Mouse (Mus musculus): ENCODE results near the gene Rmi1.
"Not testable (repeated sequence)": the region's sequence is repeated elsewhere in the genome, so short reads cannot be mapped to it uniquely, and the experiment has no call there.

The Rmi1 gene

DNA sequence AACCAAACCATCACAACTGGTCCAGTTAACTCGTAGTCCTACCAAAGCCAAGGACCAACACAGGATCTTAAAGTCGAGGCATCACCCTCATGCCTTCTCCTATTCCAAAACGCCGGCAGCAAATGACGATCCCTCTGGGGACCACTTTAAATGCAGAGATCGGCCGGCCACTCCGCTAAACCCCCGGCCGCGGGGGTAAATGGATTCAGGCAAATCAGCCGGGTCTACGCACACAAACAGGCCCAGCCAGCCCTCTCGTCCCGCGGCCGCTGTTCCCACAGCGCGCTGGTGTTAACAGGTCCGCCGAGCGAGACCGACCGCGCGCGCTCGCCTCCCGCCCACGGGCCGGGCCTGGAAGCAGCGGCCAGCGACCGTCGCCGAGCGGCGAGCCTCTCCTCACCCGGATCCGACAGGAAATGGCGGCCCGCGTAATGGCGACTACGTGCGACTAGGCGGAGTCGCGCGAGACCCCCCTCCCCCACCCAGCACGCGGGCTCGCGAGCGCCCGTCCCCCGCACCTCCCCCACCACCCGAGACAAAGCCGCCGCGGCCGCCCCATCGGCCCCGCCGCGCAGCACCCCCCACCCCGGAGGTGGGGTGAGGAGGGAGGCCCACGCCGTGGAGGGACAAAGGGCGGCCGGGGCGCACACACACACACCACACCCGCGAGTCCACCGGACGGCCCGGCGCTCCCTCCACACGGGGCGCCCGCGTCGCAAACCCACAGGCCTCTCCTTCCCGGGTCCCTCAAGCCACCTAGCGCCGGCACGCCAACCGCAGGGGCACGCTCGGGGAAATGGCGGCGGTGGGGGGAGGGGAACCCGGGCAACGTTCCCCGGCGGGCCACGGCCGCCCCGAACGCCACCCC lies 679 bp upstream of the Rmi1 start:
- DNase-seq (ENCODE audit: low spot score in 2 of 2): peak; percentile 67 to 84

DNA sequence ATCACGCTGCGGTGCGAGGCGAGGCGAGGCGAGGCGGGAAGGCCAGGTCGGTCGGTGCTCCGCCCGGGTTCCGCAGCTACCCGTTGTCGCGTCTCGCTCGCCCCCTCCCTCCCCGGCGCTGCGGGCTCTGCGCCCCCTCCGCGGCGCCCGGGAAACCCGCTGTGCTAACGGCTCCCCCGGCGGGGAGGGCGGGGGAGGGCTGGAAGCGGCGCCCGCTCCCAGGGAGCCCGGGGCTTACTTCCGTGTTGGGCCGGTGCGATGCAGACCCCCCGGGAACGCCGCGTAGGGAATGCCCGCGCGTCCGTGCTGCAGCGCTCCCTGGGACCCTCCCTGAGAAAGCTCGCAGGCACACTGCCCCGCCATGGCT lies 679 bp downstream of the Rmi1 start:
- no peak for DNase-seq (ENCODE audit: low spot score in 2 of 2)

DNA sequence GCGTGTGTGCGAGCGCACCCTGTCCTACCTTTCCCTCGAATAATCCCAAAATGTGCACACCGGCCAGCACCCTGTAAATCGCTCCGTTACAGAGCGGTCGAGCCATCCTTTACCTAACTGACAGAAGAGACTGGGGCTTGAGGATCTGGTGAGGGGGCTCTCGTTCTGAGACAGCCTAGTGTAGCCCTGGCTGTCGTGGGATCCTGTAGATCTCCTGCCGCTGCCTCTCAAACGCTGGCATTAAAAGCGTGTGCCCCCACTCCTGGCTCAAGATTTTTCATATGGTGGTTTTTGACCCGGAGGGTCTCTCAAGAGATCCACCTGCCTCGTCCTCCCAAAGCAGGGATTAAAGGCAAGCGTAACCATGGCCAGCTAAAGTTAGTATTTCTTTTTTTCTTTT lies 1.2 kb downstream of the Rmi1 start, which contains the start of gene Hnrnpk:
TSS of gene Hnrnpk (minus strand) at position 101 of the 400 bp plus-strand sequence.
- not testable (repeated sequence) for DNase-seq (ENCODE audit: low spot score in 2 of 2)

DNA sequence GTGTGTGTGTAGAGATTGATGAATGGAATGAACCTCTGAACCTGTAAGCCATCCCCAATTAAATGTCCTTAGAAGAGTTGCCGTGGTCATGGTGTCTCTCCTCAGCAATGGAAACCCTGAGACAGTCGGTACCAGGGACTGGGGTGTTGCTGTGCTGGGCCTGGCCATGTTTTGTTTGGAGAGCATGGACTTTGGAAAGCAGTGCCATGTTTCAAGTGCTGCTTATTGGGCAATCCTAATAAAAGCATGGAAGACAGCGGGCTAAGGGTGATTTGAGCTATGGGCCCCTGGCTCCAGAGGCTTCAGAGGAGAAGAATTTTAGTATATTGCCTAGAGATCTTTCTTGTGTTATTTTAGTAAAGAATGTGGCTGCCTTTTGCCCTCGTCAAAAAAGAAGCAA lies 9.0 kb downstream of the Rmi1 start:
- DNase-seq (ENCODE audit: low spot score in 2 of 2): no peak

DNA sequence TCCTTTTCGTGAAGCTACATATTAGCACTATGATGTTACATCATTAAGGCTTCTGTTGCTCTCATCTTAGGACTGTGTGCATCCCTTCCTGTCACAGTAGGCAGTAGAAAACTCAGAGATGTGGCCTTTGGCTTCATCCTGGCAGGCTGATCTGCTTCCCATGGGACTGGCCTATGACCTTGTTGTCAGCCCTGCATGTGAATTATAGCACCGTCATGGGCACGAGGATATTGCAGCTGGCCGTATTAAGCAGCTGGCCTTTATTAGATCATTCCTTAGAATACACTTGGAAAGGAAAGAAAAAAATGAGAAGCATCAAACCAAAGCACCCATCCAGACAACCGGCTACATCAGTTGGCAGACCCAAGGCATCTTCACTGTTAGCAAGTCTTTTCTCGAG lies 13.3 kb downstream of the Rmi1 start:
- DNase-seq (ENCODE audit: low spot score in 2 of 2): no peak

DNA sequence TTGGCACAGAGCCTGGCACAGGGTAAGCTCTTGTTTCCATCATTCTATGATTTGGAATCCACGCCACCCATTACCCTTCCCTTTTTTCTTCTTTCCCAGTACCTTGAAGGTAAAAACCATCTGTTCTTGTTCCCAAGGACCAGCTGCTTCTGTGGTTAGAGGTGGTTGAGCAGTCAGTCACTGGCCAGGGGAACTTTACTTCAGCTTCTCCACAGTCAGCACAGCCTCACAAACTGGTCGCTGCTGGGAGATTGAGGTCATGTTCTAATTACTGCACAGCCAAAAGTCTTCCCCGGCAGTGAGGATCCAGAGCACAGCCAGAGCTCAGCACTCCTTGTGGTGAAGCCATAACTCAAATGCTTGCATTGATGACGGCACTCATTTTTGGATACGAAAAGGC lies 13.8 kb downstream of the Rmi1 start:
- no peak for DNase-seq (ENCODE audit: low spot score in 2 of 2)

DNA sequence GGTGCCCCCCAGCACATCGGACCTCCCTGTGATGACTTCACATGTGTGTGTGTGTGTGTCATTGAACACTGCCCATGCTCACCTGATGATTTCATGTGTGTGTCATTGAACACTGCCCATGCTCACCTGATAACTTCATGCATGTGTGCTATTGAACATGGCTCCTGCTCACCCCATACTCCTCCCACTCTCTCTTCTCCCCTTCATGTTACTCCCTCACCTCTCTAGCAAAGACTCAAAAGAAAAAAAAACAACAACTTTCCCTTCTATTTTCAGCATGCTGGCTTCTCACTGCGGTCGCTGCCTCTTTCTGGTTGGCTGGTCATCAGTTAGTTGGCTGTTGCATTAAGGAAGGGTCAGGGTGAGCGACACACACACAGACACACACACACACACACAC lies 16.6 kb downstream of the Rmi1 start:
- no peak for DNase-seq (ENCODE audit: low spot score in 2 of 2)

DNA sequence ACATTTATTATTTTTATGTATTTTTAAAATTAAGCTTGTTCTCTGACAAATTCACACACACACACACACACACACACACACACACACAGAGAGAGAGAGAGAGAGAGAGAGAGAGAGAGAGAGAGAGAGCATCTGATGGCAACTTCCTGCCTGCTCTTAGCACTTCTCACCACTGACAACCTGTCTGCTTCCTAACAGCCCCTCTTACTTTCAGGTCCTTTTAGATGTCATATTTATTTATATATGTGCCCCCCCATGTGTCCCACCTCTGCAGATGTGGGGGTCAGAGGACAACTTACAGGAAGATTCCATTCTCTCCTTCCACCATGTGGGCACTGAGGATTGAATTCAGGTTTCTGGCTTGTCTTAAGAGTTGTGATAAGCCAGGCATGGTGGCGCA lies 17.2 kb downstream of the Rmi1 start:
- DNase-seq (ENCODE audit: low spot score in 2 of 2): no peak

DNA sequence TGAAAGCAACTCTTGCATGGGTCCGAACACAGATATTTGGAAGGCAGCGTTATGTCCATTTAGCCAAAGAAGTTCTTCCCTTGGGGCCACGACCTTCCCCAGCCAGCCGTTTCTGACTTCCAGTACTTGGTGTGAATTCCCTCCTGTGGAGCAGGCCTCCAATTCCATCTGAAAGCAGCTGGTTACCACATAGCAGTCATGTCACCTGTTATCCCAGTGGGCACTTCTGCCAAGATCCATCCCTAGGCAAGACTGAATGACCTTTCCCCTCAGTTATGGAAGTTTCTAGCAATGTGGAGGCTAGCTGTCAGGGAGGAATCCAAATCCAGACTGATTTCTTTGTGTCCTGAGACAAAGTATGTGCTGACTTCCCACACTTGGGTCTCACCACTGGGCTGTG lies 19.0 kb downstream of the Rmi1 start:
- DNase-seq (ENCODE audit: low spot score in 2 of 2): peak in 1 of 2 experiments; percentile 44

DNA sequence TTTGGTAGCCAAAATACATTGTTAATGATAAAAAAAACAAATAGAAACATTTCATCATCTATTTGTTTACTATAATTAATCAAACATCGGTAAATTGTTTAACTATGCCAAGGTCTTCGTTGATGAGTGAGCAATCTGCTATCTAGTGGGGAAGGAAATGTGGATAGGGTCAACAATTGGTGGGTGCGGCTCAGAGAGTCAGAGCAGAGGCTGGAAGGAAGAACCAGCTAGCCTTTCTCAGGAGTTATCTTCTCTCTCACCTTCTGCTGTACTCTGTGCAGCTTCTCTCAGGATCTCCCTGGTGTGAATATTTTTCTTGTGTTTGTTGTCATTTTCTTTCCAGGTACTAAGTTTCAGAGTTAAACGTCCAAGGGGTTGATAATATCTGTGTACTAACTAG lies 20.2 kb downstream of the Rmi1 start:
- peak in 1 of 2 experiments; percentile 41 for DNase-seq (ENCODE audit: low spot score in 2 of 2)

DNA sequence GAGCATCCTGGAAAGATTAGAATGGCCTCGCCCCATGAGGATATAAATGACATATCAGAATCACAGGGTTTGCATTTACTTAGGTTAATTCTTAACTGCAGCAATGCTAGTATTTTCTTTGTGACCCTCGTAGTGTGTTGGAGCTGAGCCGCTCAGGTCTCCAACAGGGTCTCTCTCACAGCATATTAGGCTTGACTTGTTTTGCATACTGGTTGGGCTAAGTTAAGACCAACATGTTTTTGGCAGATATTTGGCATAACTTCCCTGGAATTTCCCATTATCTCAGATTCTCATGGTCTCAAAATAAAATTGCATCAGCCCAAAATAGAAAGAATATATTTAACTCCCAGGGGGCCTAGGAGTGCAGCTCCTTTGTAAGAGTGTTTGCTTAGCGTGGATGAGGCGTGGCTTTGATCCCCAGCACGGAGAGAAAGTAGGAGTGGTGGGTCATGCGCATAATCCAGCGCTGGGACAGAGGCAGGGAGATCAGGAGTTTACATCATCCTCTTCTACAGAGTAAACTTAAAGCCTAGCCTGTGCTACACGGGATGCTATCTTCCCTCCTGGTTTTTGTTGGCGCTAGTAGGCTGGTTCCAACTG lies 21.1 kb downstream of the Rmi1 start:
- peak in 1 of 2 experiments; percentile 22 for DNase-seq (ENCODE audit: low spot score in 2 of 2)

DNA sequence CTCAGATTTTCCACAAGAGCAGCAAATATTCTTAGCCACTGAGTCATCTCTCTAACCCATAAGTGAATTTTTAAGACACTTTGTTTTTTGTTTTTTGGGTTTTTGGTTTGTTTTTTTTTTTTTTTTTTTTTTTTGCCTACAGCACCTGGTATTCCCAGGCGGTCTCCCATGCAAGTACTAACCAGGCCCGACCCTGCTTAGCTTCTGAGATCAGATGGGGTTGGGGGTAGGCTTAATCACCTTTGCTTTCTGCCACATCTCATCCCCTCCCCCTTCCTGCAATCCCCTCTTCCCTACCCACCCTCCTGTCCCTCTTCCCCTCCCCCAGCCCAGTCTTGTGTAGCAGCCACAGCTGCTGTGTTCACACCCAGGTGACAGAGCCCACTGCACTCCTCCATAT lies 37.7 kb downstream of the Rmi1 start:
- DNase-seq (ENCODE audit: low spot score in 2 of 2): no peak

DNA sequence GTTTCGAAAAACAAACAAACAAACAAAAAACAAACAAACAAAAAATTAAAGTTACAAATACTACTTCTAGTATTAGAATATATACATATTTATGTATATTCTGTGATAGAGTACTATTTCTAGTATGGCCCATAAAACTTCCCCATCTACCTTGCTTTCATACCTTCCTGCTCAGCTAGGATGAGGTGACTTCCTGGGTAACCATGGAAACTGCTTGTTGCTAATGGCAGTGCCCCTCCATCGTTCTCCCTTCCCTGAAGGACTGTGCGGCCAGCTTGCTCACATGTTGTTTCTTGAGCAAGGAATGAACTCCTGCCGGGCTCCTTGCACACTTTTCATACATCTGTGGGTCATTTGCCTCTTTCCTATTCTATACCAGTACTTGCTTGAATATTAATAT lies 41.3 kb downstream of the Rmi1 start:
- DNase-seq (ENCODE audit: low spot score in 2 of 2): no peak

DNA sequence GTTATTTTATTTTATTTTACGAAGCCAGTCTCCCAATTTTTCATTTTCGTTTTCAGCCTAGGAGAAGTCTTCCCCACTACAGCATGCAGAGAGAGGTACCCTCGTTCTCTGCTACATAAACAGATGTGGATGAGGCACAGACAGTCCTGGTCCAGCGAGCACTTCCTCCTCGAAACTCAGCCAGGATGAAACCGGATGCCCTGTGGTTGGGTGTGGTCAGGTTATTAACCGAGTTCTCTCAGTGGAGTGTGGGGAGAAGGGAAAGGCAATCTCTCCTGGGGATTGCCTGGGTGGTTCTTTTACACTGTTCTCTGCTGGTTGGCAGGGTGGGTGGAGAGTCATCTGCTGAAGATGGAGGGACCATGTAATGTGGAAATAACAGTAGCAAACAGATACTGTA lies 41.7 kb downstream of the Rmi1 start:
- DNase-seq (ENCODE audit: low spot score in 2 of 2): no peak

DNA sequence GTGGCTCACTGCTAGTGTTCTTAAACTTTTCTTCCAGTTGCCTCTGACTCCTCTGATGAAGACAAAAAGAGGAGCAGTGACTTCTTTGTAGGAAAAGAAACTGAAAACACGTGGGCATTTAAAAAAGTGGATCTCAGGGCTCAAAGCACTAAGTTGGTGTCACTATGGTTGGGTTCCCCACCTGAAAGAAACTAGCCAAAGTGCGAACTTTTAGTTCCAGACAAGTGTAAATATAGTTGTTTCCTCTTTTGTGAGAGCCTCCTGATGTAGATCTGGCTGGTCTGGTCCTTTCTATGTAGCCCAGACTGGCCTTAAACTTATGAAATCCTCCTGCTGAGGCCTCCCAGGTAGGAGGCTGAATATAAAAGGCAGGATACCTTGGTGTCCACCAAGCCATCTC lies 44.5 kb downstream of the Rmi1 start:
- DNase-seq (ENCODE audit: low spot score in 2 of 2): no peak

DNA sequence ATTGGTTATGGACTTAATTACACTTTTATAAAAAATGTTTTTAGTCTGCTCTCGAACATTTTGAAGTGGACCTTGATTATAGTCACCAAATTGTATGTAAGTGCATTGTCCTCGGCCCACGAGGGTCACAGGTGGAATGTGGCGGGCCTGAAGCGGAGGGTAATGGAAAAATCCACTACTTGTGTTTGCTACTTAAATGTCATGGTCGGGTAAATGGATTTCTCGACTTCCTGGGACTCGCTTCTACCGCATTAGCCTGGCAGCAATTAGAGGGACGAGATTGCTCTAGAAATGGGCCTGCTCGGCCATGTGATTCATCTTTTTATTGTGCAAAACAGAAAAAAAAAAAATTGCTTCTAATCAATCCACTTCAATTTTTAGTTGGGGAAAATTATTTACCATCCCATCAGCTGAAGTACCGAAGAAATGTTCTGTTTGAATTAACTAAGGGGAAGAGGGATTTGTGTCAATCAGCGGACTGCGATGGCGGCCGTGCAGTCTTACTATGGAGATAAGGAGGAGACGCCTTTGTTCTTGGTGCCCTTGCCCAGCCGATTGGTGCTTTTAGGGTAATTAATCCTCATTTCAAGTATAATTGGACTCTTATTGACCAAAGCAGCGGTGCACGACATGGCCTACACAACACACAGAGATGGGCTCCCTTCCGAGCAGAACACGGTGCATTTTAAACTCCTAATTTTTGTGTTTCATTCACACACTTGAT lies 48.6 kb downstream of the Rmi1 start:
- DNase-seq (ENCODE audit: low spot score in 2 of 2): no peak

DNA sequence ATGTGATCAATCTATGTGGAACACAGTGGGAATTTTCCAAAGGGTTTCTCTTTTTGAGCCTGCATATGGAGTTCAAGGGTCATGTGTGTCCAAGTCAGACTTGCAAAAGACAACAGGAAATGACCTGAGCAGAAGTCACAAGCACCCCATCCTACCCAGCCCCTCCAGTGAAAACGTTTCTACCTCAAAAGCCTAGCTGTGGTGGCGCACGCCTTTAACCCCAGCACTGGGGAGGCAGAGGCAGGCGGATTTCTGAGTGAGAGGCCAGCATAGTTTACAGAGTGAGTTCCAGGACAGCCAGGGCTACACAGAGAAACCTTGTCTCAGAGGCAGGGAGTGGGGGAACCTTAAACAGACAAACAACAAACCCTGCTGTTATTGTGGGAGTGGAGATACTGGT lies 50.2 kb downstream of the Rmi1 start:
- no peak for DNase-seq (ENCODE audit: low spot score in 2 of 2)

DNA sequence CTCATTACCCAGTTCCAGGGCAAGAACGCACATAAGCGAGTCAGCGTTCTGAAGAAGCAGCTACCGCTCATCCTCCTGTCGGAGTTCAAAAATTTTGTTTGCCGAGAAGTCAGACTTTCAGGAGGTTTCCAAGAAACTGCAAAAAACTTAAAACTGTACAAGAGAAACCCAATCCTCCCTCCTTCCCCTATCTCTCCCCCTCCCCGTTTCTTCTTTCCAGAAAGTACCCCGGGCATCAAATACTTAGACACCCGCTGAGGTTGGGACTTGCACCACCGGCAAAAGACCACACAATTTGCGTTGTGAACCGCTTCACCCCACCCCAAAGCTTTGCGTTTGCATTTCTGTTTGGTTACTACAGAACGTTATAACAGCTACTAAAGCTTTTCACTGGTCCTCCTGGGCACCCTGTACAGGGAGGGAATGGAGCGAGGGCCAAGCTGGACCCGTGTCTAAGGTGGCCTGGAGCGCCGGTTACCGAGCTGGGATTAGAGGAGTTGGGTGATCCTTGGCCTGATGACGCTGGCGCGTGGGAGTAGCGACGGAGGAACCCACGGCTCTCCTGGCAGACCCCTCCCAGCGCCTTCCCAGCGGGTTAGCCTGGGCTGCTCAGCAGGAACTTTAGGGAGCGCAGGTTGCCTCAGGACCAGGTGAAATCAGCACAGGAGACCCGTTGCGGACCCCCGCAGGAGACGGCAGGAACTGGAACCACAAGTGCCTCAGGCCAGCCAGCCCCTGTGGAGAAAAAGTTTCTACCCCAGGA lies 50.8 kb downstream of the Rmi1 start:
- no peak for DNase-seq (ENCODE audit: low spot score in 2 of 2)

DNA sequence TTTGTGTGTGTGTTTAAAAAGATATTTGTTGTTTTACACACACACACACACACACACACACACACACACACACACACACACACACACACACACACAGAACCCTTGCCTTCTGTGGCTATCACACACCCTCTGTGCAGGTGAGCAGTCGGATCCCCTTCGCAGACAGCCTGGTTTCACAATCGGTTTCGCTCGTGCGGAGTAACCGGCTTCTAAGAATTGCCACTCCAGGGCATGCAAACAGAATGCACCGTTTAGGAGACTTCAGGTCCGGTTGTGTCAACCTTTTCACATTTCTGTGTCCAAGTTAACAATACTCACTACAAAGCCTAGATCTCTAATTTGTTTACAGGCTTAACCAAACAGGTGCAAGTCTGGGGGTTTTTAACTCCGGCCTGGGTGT lies 51.5 kb downstream of the Rmi1 start:
- no peak for DNase-seq (ENCODE audit: low spot score in 2 of 2)

DNA sequence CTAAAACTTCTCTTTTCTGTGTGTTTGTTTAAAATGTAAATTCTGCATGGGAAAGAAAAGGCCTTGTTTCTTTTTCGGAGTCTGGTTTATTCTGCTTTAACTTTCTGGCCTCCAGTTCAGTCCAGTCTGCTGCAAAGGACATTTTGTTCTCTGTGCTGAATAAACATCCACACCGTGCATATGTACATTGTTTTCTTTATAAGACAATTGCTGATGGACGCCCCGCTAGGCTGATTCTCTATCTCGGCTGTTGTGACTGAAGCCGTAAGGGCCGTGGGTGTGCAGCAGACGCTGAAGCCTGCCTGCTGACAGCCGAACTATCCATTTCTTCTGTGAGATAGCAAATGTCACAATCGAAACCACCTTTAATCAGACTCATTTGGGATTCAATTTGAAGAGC lies 54.5 kb downstream of the Rmi1 start:
- DNase-seq (ENCODE audit: low spot score in 2 of 2): no peak

DNA sequence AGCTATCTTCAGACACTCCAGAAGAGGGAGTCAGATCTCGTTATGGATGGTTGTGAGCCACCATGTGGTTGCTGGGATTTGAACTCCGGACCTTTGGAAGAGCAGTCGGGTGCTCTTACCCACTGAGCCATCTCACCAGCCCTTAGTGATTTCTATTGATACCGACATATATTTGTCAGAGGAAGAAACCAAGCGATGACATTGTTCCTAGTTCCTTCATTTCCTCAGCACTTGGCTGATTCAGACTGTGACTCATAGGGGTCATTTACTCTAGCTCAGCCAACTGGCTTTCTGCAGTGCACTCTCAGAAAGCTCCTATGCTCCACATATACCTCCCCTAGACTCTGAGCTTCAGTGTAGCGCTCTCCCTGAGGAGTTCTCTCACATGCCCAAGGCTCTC lies 56.8 kb downstream of the Rmi1 start:
- not testable (repeated sequence) for DNase-seq (ENCODE audit: low spot score in 2 of 2)

Measured in urinary bladder, postnatal 4 days (tissue).